Mouse (Mus musculus): ENCODE data around the gene Gm11541. TPM values are rescaled to one million over a fixed set of nuclear protein-coding genes. Genes with fewer than 3 reads are reported as not detected.

The Gm11541 gene
- total RNA-seq (2021): not detected

- intact Hi-C loops (cut with DNase I): no loop called here
- DNase-seq (ENCODE audit: low spot score in 2 of 2): no peak
These were observed at the start of gene Gm11541 for GRCm38 (mm10) chr11:94704472-94704871. Gene Gm11541, minus strand, starts transcription at chr11:94704499.

DNA sequence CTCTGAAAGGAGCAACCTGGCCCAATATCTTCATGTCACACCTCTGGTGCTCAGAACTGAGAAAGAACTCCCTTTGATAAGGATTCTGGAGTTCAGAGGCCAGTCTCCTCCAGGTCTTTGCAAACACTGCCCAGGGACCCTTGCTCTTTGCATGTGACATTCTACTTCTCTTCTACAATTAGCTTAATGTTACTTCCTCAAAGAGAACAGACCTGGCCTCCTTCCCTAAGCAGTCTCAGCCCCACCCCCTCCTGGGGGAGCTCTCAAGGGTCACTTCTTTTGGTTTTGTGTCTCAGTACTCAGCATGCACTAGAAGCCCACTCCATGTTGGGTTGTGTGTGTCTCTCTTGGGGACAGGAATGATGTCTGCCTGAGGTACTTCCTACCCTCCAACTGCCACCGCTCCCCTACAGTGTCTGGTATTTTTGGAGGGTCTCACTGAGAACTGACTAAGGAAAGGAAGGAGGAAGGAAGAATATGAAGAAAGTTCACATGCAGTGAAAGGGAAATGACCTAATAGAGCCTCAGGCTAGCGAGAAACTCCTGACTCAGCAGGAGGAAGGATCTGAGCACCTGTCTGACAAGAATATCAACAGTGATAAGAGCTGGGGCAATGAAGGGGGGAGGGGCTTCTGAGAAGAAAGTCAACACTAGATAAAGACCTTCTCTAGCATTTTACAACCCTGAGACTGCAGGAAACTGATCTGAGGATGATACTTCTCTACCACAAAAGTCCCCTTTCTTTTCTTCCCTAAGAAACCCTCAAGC, 48.8 kb upstream of the Gm11541 start:
- intact Hi-C loops (cut with DNase I): no loop called here
- no peak for DNase-seq (ENCODE audit: low spot score in 2 of 2)

- DNase-seq (ENCODE audit: low spot score in 2 of 2): no peak
- intact Hi-C loops (cut with DNase I): no loop called here
These were observed 37.5 kb upstream of the Gm11541 start, which contains the start of gene Cdc34b for GRCm38 (mm10) chr11:94741732-94742272. Gene Cdc34b, plus strand, starts transcription at chr11:94741782.

DNA sequence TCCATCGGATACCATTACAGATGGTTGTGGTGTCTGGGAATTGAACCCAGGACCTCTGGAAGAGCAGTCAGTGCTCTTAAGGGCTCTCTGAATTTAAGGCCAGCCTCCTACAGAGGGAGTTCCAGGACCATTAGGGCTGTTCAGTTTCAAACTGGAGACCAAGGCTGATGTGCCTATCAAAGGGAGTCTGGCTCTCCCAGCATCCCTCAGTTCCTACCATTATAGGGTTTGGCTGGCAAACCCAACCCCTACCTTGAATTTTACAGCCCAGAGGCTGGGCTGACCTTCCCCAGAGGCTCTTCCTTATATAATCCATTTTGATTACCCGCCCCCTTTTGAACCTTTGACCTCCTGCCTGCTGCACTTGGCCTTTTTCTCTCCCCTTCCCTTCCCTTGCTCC, 31.4 kb upstream of the Gm11541 start:
- intact Hi-C loops (cut with DNase I): loop anchor here (10.0 kb wide), 2 partner anchors 229 to 369 kb away; partner anchors contain the start of gene Hils1
- no peak for DNase-seq (ENCODE audit: low spot score in 2 of 2)

DNA sequence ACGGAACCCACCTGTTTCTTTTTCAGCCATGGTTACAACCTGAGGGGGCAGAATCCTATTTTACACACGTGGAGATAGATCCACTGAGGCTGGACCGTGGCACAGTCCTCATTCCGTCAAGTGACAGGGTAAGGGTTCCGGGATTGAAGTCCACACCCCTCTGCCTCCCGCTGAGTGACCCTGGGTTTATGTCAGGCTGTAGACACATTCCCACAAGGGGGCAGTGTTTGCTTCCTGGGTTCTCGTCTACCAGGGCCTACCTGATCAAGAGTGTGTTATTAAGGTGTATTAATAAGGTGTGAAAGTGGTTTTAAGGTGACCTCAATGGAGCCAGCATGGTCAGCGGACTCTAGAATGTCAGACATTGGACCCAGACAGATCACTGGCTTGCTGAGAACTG, 28.5 kb upstream of the Gm11541 start:
- no peak for DNase-seq (ENCODE audit: low spot score in 2 of 2)
- intact Hi-C loops (cut with DNase I): loop anchor here (10.0 kb wide), 2 partner anchors 232 to 372 kb away; partner anchors contain the start of gene Hils1

GRCm38 (mm10) chr11:94731229-94731628, 26.9 kb upstream of the Gm11541 start:
- DNase-seq (ENCODE audit: low spot score in 2 of 2): peak in 1 of 2 experiments; percentile 27
- intact Hi-C loops (cut with DNase I): loop anchor here (2.0 to 10.0 kb wide), 4 partner anchors 56 to 374 kb away; partner anchors contain the start of genes Col1a1 and Hils1

GRCm38 (mm10) chr11:94730261-94730660, 26.0 kb upstream of the Gm11541 start:
- DNase-seq (ENCODE audit: low spot score in 2 of 2): peak; percentile 69 to 73
- intact Hi-C loops (cut with DNase I): loop anchor here (2.0 to 10.0 kb wide), 4 partner anchors 57 to 375 kb away; partner anchors contain the start of genes Col1a1 and Hils1

GRCm38 (mm10) chr11:94729565-94729964, 25.3 kb upstream of the Gm11541 start:
- DNase-seq (ENCODE audit: low spot score in 2 of 2): no peak
- intact Hi-C loops (cut with DNase I): no loop called here

- intact Hi-C loops (cut with DNase I): no loop called here
- no peak for DNase-seq (ENCODE audit: low spot score in 2 of 2)
These were observed 24.2 kb upstream of the Gm11541 start for GRCm38 (mm10) chr11:94728545-94728944.

DNA sequence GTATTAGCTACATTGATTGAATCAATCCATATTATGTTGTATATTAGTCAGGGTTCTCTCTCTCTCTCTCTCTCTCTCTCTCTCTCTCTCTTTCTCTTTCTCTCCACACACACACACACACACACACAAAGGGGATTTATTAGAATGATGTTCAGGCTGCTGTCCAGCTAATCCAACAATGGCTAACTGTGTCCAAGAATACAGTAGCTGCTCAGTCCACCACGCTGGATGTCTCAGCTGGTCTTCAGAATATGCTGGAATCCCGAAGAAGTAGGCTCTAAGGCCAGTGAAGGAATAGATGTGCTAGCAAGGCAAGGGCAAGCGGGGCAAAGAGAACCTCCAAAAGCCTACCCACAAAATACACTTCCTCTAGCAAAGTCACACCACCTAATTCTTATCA, 23.0 kb upstream of the Gm11541 start:
- intact Hi-C loops (cut with DNase I): no loop called here
- DNase-seq (ENCODE audit: low spot score in 2 of 2): no peak

DNA sequence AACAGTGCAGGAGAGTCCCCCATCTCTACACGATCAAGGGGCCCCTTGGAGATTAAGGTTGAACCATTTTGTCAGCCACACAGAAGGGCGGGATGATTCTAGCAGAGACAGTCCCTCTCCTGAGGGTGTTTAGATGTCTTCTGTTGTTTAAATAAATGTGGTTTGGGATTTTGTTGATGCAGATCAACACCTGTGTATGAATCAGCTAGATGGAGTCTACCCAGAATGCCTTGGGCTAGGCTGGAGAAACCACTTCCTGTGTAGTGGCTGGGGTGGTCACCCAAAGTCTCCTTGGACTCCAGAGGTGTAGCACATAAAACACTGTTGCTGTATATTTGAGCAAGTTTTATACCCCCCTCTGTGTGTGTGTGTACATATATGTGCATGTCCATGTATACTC, 14.9 kb upstream of the Gm11541 start:
- intact Hi-C loops (cut with DNase I): no loop called here
- no peak for DNase-seq (ENCODE audit: low spot score in 2 of 2)

GRCm38 (mm10) chr11:94718113-94718909, 14.0 kb upstream of the Gm11541 start:
- intact Hi-C loops (cut with DNase I): no loop called here
- no peak for DNase-seq (ENCODE audit: low spot score in 2 of 2)

- intact Hi-C loops (cut with DNase I): no loop called here
- DNase-seq (ENCODE audit: low spot score in 2 of 2): no peak
These were observed 12.9 kb upstream of the Gm11541 start for GRCm38 (mm10) chr11:94717239-94717638.

GRCm38 (mm10) chr11:94716754-94717153, 12.5 kb upstream of the Gm11541 start:
- intact Hi-C loops (cut with DNase I): no loop called here

GRCm38 (mm10) chr11:94715622-94716021, 11.3 kb upstream of the Gm11541 start:
- intact Hi-C loops (cut with DNase I): no loop called here
- DNase-seq (ENCODE audit: low spot score in 2 of 2): peak in 1 of 2 experiments; percentile 82

More at GRCm38 (mm10) chr11:94716754-94717153, 12.5 kb upstream of the Gm11541 start:
- no peak for DNase-seq (ENCODE audit: low spot score in 2 of 2)

GRCm38 (mm10) chr11:94713246-94713860, 9.1 kb upstream of the Gm11541 start:
- no peak for DNase-seq (ENCODE audit: low spot score in 2 of 2)
- intact Hi-C loops (cut with DNase I): no loop called here

DNA sequence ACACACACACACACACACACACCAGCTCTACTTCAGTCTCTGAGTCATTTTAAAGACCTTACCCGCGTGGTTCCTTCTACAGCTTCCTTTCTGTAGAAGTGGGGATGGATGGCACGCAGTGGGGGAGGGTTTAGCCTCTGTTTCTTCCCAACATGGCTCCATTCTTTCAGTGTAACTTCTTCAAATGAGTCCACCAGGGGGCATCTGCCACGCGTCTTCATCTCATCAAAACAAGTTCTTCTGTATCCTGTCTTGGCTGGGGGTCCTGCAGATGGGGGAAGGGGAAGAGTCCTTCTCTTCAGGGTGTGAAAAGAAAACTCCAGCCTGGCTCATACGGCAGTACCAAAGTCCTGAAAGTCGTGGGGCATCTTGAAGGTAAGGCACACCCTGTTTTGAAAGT, 279 bp downstream of the Gm11541 start:
- no peak for DNase-seq (ENCODE audit: low spot score in 2 of 2)
- intact Hi-C loops (cut with DNase I): no loop called here

DNA sequence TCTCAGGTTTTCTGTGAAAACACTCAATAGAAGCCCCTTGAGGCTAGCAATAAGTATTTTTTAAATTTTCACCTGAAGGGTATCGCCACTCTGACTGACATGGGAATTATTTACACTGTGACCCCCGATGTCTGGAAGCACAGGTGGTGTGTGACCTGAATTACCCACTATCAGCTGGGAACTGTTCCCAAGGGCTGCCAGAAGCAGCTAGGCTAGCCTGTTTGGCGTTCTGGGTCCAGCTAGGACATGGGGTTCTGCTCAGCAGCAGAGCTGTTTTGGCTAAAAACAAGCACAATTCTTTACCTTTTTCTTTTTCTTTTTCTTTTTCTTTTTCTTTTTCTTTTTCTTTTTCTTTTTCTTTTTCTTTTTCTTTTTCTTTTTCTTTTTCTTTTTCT, 2.1 kb downstream of the Gm11541 start:
- no peak for DNase-seq (ENCODE audit: low spot score in 2 of 2)
- intact Hi-C loops (cut with DNase I): no loop called here

GRCm38 (mm10) chr11:94701401-94702215, 2.7 kb downstream of the Gm11541 start:
- no peak for DNase-seq (ENCODE audit: low spot score in 2 of 2)
- intact Hi-C loops (cut with DNase I): no loop called here

All from left cerebral cortex, postnatal 25 days (tissue).